Mouse (Mus musculus) lung, embryonic 14.5 days (tissue): Measurements from ENCODE around the gene Nxt1. TPM values are rescaled to one million over a fixed set of nuclear protein-coding genes. Genes with fewer than 3 reads are reported as not detected.

Source experiments
- ATAC-seq: fragments of 200-750 bp; cut with Nextera tagmentation; 2 replicates; pipeline ENCODE4 v1.8.0; 2017; ENCODE audit warnings: mild to moderate bottlenecking, moderate TSS enrichment, moderate library complexity; ENCODE audit not compliant: insufficient read depth
- DNase-seq: peaks from one replicate; pipeline ENCODE4 v3.0.0-alpha.2; 2015
- H3K27ac ChIP-seq: fragments of 300-500 bp; sonication (generic); 2 replicates; pipeline ENCODE4 v1.5.1; 2014; ENCODE audit warnings: low read depth, mild to moderate bottlenecking, moderate library complexity
- H3K27me3 ChIP-seq: fragments of 300-500 bp; sonication (generic); 2 replicates; pipeline ENCODE4 v1.6.1; 2014; ENCODE audit warnings: low read length, control low read depth; ENCODE audit not compliant: insufficient read depth
- H3K36me3 ChIP-seq: fragments of 300-500 bp; sonication (generic); 2 replicates; pipeline ENCODE4 v1.6.1; 2014; ENCODE audit warnings: control low read depth; ENCODE audit not compliant: insufficient read depth
- H3K4me1 ChIP-seq: fragments of 300-500 bp; sonication (generic); 2 replicates; pipeline ENCODE4 v1.6.1; 2014; ENCODE audit warnings: antibody characterized with exemption, control low read depth; ENCODE audit not compliant: insufficient read depth
- H3K4me2 ChIP-seq: fragments of 300-500 bp; sonication (generic); 2 replicates; pipeline ENCODE4 v1.6.1; 2014; ENCODE audit warnings: mild to moderate bottlenecking
- H3K4me3 ChIP-seq: fragments of 300-500 bp; sonication (generic); 2 replicates; pipeline ENCODE4 v1.5.1; 2014; ENCODE audit warnings: low read depth, low read length
- H3K9ac ChIP-seq: fragments of 300-500 bp; sonication (generic); 2 replicates; pipeline ENCODE4 v1.6.1; 2014
- H3K9me3 ChIP-seq: fragments of 300-500 bp; sonication (generic); 2 replicates; pipeline ENCODE4 v1.6.1; 2016; ENCODE audit warnings: low read depth, low read length, control low read depth
- CTCF ChIP-seq: IDR thresholded peaks from 2 replicates; pipeline ENCODE4 v1.5.1; 2016; ENCODE audit warnings: antibody characterized with exemption, low read depth
- WGBS: fragments of 180-500 bp; shearing (Covaris S2); extraction: QIAGEN DNeasy Blood & Tissue Kit; methylation state at CpG from one replicate; pipeline ENCODE4 v1.1.7; 2014; 5-methylcytosine and 5-hydroxymethylcytosine counted together
- polyA plus RNA-seq: library from polyadenylated mRNA; unstranded; fragments of >200 nt; fragmentation: Nextera tagmentation; extraction: Ambion mirVana; gene quantifications from 2 replicates; pipeline ENCODE4 v1.2.1, GENCODE M21; 2014

Gene Nxt1
- polyA plus RNA-seq, 1 experiment from 2014 or later: 115 TPM

- 74% methylated on average over 2 of the region's 2 CpGs for WGBS
- no peaks in the 10 kb centered on the region for H3K36me3 ChIP-seq
- no peak for ATAC-seq
Measured at GRCm38 (mm10) chr2:148717072-148717471, 44.7 kb downstream of the Nxt1 start.

DNA sequence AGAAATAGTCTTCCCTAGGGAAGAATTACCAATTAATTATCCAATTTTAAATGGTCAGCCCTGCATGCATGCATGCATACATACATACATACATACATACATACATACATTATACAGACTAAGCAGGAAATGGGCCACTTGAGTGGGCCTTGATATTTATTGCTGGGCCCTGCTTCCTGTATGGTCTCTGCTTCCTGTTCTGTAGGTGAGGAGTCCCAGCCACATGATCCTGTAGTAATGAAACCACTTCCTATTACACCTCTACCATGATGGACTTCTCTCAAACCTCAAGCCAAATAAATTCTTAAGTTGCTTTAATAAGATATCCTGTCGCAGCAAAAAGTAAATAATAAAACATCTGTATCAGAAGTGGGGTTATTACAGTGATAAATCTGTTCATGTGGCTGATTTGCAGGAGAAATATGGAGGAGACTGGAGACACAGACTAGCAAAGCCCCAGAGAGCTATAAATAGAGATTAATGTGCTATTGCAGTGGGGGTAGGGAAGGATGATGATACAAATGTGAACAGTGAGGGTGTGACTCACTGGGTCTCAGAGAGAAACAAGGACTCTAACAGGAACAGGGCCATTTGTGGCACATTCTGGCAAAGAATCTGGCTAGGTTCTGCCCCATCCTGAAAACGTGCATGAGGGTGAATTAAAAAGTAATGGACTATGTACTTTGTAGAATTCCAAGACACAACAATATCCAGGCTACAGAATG is 47.0 kb downstream of the Nxt1 start:
- 59% methylated on average over 2 of the region's 2 CpGs for WGBS
- H3K27me3 ChIP-seq: no peaks in the 10 kb centered on the region
- H3K9ac ChIP-seq: no peak overlapping the region
- H3K4me3 ChIP-seq: no peak overlapping the region
- ATAC-seq (no peak), DNase-seq (no peak)
- no peak for TF ChIP-seq CTCF
- H3K9me3 ChIP-seq: no peaks in the 10 kb centered on the region
- no peak overlapping the region for H3K4me2 ChIP-seq
- H3K4me1 ChIP-seq: no peaks in the 10 kb centered on the region
- H3K36me3 ChIP-seq: no peaks in the 10 kb centered on the region
- H3K27ac ChIP-seq: no peak overlapping the region

More at GRCm38 (mm10) chr2:148717072-148717471, 44.7 kb downstream of the Nxt1 start:
- Histone ChIP-seq H3K9me3 (no peaks in the 10 kb centered on the region), H3K27me3 (no peaks in the 10 kb centered on the region), H3K4me3 (no peak overlapping the region), H3K4me1 (no peaks in the 10 kb centered on the region), H3K4me2 (no peak overlapping the region), H3K27ac (no peak overlapping the region), H3K9ac (no peak overlapping the region)
- no peak for TF ChIP-seq CTCF
- DNase-seq: no peak

Other genes starting within 250 kb of the Nxt1 start
- gene Cd93, start 229.0 kb upstream of the Nxt1 start, polyA plus RNA-seq: 33.7 and 34.4 TPM in 2 replicates
- 21.3 and 21.4 TPM in 2 replicates for gene Gzf1, start 8.4 kb downstream of the Nxt1 start, polyA plus RNA-seq
- gene Napb, start 59.9 kb downstream of the Nxt1 start, polyA plus RNA-seq: 2.3 and 2.8 TPM in 2 replicates
- gene Cstl1, start 77.8 kb downstream of the Nxt1 start, polyA plus RNA-seq: not detected in 2 replicates
- gene Cst11, start 98.9 kb downstream of the Nxt1 start, polyA plus RNA-seq: not detected in 2 replicates
- gene 8030411F24Rik, start 109.4 kb downstream of the Nxt1 start, polyA plus RNA-seq: not detected in 2 replicates
- not detected in 2 replicates for gene Cst12, start 116.8 kb downstream of the Nxt1 start, polyA plus RNA-seq
- not detected in 2 replicates for gene Cst8, start 126.2 kb downstream of the Nxt1 start, polyA plus RNA-seq
- not detected in 2 replicates for gene Cst13, start 147.5 kb downstream of the Nxt1 start, polyA plus RNA-seq
- 0.49 TPM in 1 of 2 replicates, not detected in the other for gene Cst9, start 162.5 kb downstream of the Nxt1 start, polyA plus RNA-seq
- gene 9230104L09Rik, start 192.4 kb downstream of the Nxt1 start, polyA plus RNA-seq: not detected in 2 replicates
- gene Cst3, start 203.1 kb downstream of the Nxt1 start, polyA plus RNA-seq: 481 and 484 TPM in 2 replicates